Mouse (Mus musculus) liver, postnatal 0 days (tissue): ENCODE measurements around the gene Rgma. TPM values are rescaled to one million over a fixed set of nuclear protein-coding genes. Genes with fewer than 3 reads are reported as not detected.

Source experiments
- ATAC-seq: fragments of 200-750 bp; cut with Nextera tagmentation; 2 replicates; pipeline ENCODE4 v1.8.0; 2017; ENCODE audit warnings: mild to moderate bottlenecking, moderate library complexity
- DNase-seq: peaks from one replicate; pipeline ENCODE4 v3.0.0-alpha.2; 2016
- H3K27ac ChIP-seq: fragments of 300-500 bp; sonication (generic); 2 replicates; pipeline ENCODE4 v1.5.1; 2014; ENCODE audit warnings: antibody characterized with exemption, moderate library complexity, mild to moderate bottlenecking, low read depth
- H3K27me3 ChIP-seq: fragments of 300-500 bp; sonication (generic); 2 replicates; pipeline ENCODE4 v1.6.1; 2014; ENCODE audit warnings: low read length, control low read depth, mixed read lengths; ENCODE audit not compliant: insufficient read depth
- H3K36me3 ChIP-seq: fragments of 300-500 bp; sonication (generic); replicated peaks from 2 replicates; pipeline ENCODE4 v1.6.1; 2014; ENCODE audit warnings: mild to moderate bottlenecking, control low read depth, low read length, moderate library complexity, mixed read lengths; ENCODE audit not compliant: insufficient read depth
- H3K4me1 ChIP-seq: fragments of 300-500 bp; sonication (generic); 2 replicates; pipeline ENCODE4 v1.6.1; 2014; ENCODE audit warnings: antibody characterized with exemption, mild to moderate bottlenecking, control low read depth; ENCODE audit not compliant: insufficient read depth
- H3K4me2 ChIP-seq: fragments of 300-500 bp; sonication (generic); 2 replicates; pipeline ENCODE4 v1.6.1; 2014; ENCODE audit warnings: low read depth, mild to moderate bottlenecking, low read length, moderate library complexity, mixed read lengths
- H3K4me3 ChIP-seq: fragments of 300-500 bp; sonication (generic); 2 replicates; pipeline ENCODE4 v1.5.1; 2014; ENCODE audit warnings: low read depth, low read length
- H3K9ac ChIP-seq: fragments of 300-500 bp; sonication (generic); replicated peaks from 2 replicates; pipeline ENCODE4 v1.6.1; 2014; ENCODE audit warnings: mild to moderate bottlenecking, moderate library complexity
- H3K9me3 ChIP-seq: fragments of 300-500 bp; sonication (generic); 2 replicates; pipeline ENCODE4 v1.6.1; 2016; ENCODE audit warnings: mild to moderate bottlenecking, control low read depth, low read length, mixed read lengths
- CTCF ChIP-seq: sonication (generic); IDR thresholded peaks from 2 replicates; pipeline ENCODE4 v1.5.1; 2016; ENCODE audit warnings: antibody characterized with exemption, low read depth
- EP300 ChIP-seq: IDR thresholded peaks from 2 replicates; pipeline ENCODE4 v1.6.1; 2016; ENCODE audit warnings: antibody characterized with exemption, low read depth, mild to moderate bottlenecking
- WGBS: fragments of 180-500 bp; shearing (Covaris S2); extraction: QIAGEN DNeasy Blood & Tissue Kit; methylation state at CpG from one replicate; pipeline ENCODE4 v1.1.7; 2014; ENCODE audit not compliant: insufficient replicate concordance; 5-methylcytosine and 5-hydroxymethylcytosine counted together
- polyA plus RNA-seq: library from polyadenylated mRNA; unstranded; fragments of >200 nt; fragmentation: Nextera tagmentation; extraction: Ambion mirVana; gene quantifications from 2 replicates; pipeline ENCODE4 v1.2.1, GENCODE M21; 2015

The Rgma gene
- polyA plus RNA-seq, 1 experiment from 2014 or later: 0.12 TPM

DNA sequence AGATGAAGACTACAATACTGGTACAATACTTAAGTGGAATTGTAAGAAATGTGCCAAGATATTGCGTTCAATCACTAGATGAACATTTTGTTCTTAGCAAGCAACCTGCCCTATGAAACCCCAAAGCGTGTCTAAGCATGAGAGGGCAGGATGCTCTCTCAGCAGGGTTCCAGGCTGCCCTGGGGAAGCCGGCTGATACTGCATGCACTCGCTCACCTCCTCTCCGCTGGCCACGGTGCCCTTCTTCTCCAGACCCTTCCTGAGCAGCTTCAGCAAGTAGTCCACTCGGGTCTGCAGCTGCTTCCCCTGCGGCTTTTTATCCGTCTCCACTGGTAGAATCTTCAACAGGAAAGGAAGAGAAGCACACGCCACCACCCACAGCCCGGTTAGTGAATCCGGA lies 78.8 kb downstream of the Rgma start:
- H3K27ac ChIP-seq: no peak overlapping the region
- no peaks in the 10 kb centered on the region for H3K27me3 ChIP-seq
- no peaks in the 10 kb centered on the region for H3K9me3 ChIP-seq
- no peak overlapping the region for H3K4me2 ChIP-seq
- DNase-seq (no peak), ATAC-seq (no peak)
- TF ChIP-seq CTCF: no peak
- no peaks in the 10 kb centered on the region for H3K4me1 ChIP-seq
- 93% methylated on average over 12 of the region's 12 CpGs for WGBS
- peaks cover 90% of the 10 kb centered on the region for H3K36me3 ChIP-seq
- H3K4me3 ChIP-seq: no peak overlapping the region
- H3K9ac ChIP-seq: no peak overlapping the region

DNA sequence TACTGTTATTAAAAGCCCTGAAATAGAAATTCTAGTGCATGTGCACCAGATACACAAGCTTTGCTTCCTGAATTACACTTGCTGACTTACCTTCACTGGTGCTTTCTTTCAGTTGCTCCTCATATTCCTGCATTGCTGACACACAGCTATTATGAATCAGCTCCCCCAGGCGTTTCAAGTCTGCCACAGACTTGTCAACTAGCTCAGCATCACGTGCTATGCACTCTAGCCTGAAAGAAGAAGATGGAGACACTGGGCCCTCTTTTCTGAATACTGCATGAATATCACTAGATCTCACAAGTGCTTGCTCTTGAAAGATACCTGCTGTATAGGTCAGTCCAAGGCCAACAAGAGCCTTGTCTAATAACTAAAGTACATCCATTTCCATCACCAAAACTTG lies 88.2 kb downstream of the Rgma start:
- H3K4me1 ChIP-seq: no peaks in the 10 kb centered on the region
- 88% methylated on average over 2 of the region's 2 CpGs for WGBS
- no peak for ATAC-seq
- TF ChIP-seq CTCF (no peak), EP300 (no peak)
- H3K4me2 ChIP-seq: no peak overlapping the region
- no peaks in the 10 kb centered on the region for H3K27me3 ChIP-seq
- H3K9ac ChIP-seq: no peak overlapping the region
- no peaks in the 10 kb centered on the region for H3K9me3 ChIP-seq
- H3K4me3 ChIP-seq: no peak overlapping the region
- no peak overlapping the region for H3K27ac ChIP-seq
- no peak for DNase-seq
- peaks cover 91% of the 10 kb centered on the region for H3K36me3 ChIP-seq

DNA sequence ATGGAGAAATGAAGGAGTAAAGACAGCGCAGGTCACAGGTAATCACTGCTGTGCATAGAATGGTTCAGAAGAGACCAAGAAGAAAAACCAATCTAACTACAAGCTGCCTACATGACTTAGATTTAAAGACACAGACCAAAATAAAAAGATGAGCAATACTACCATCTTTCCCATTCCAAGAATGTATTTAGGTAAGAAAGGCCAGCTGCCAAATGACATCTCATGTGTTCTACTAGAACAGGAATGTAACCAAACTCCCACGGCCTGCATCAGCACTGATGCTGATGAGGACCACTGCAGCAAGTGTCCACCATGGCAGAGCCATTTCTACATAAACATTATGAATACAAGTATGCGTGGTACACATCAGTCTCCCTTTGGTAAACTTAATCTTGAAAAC lies 92.4 kb downstream of the Rgma start:
- Histone ChIP-seq H3K4me1 (no peaks in the 10 kb centered on the region), H3K27ac (no peak overlapping the region), H3K4me2 (no peak overlapping the region), H3K36me3 (peaks cover 89% of the 10 kb centered on the region), H3K4me3 (no peak overlapping the region), H3K9me3 (no peaks in the 10 kb centered on the region), H3K27me3 (no peaks in the 10 kb centered on the region), H3K9ac (no peak overlapping the region)
- WGBS: 93% methylated on average over 3 of the region's 3 CpGs
- TF ChIP-seq CTCF: no peak
- TF ChIP-seq EP300: no peak
- DNase-seq: no peak
- no peak for ATAC-seq

Other genes with a start within 250 kb of the Rgma start
- gene Chd2, start 166.3 kb downstream of the Rgma start, polyA plus RNA-seq: 14.1 and 17.2 TPM in 2 replicates